Mouse (Mus musculus): ENCODE measurements at regions not wholly inside any gene's neighbourhood (a gene's known extent, or its start where the extent isn't known, plus 50 kb on each side); places are given as distances from the start of the nearest gene placed in this dataset.
A peak's percentile ranks its signal among the peaks of the same experiment; 100 is the strongest.

DNA sequence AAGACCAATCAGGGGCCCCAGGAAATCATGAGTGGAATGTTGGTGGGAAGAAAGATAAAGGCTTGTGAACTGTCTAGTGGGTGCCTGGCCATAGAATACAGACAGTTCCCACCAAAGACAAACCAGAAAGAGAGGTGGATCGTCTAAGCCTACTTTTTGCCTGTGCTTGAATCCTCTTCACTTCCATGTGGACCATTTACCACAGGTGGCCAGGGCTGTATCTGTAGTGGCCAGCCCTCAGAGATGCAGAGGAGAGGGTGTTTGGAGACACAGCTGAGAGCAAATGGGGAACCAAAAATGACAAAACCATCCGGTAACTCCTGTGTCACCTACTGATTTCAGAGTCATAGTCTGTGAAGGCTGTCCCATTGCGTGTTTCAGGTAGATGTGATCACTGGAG lies 161.0 kb upstream of the Dnajc19 start:
- H3K27me3 ChIP-seq = peaks cover 64% of the 10 kb centered on the region
- in situ Hi-C loops (cut with MboI; ENCODE audit: low pct_unique_long_range_greater_than_20kb) = loop anchor here (5.0 to 10.0 kb wide), 2 partner anchors 395 to 1243 kb away; no protein-coding TSS in a partner anchor
- ATAC-seq (no peak), DNase-seq (ENCODE audit: low read depth, low spot score) (no peak)
- TF ChIP-seq CTCF (IDR thresholded peaks at IDR 0.05) = no peak
- ChIA-PET POLR2A (no interaction called here), CTCF (interaction anchor here (1.4 to 2.5 kb wide), 2 partner anchors 11 to 47 kb away, joined by 4 to 16 read pairs; no protein-coding TSS in a partner anchor)

DNA sequence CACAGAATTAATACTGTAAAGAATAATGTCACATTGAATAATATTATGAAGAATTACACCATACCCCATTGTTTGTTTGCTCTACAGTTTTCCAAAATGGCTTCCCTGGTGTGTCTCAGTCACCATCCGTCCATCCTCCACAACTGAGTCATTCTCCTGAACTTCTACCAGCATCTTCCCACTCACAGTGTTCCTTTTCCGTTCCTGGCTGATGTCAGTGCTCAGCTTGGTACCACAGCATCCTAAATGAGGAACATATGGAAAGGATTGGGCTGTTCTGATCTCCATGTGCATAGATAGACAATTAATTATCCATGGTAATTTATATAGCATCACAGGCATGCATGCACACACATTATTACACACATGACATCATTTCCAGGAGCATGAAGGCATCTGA lies 158.9 kb upstream of the Dnajc19 start:
- no peak for TF ChIP-seq CTCF (IDR thresholded peaks at IDR 0.05)
- DNase-seq (ENCODE audit: low read depth, low spot score) (no peak), ATAC-seq (no peak)
- peaks cover 48% of the 10 kb centered on the region for H3K27me3 ChIP-seq
- CTCF ChIA-PET = interaction anchor here (0.7 kb wide), 1 partner anchor 219 kb away, joined by 4 read pairs; no protein-coding TSS in a partner anchor
- in situ Hi-C loops (cut with MboI; ENCODE audit: low pct_unique_long_range_greater_than_20kb) = loop anchor here (5.0 to 10.0 kb wide), 2 partner anchors 397 to 1245 kb away; no protein-coding TSS in a partner anchor
- POLR2A ChIA-PET = no interaction called here

- ChIA-PET CTCF (interaction anchor here (1.2 to 3.1 kb wide), 6 partner anchors 11 to 161 kb away, joined by 3 to 21 read pairs (median 4); no protein-coding TSS in a partner anchor), POLR2A (no interaction called here)
- DNase-seq (ENCODE audit: low read depth, low spot score) (no peak), ATAC-seq (no peak)
- in situ Hi-C loops (cut with MboI; ENCODE audit: low pct_unique_long_range_greater_than_20kb) = no loop called here
- TF ChIP-seq CTCF (IDR thresholded peaks at IDR 0.05) = no peak
- H3K27me3 ChIP-seq = peaks cover 15% of the 10 kb centered on the region
Measured at GRCm38 (mm10) chr3:34234391-34234790, 153.3 kb upstream of the Dnajc19 start.

DNA sequence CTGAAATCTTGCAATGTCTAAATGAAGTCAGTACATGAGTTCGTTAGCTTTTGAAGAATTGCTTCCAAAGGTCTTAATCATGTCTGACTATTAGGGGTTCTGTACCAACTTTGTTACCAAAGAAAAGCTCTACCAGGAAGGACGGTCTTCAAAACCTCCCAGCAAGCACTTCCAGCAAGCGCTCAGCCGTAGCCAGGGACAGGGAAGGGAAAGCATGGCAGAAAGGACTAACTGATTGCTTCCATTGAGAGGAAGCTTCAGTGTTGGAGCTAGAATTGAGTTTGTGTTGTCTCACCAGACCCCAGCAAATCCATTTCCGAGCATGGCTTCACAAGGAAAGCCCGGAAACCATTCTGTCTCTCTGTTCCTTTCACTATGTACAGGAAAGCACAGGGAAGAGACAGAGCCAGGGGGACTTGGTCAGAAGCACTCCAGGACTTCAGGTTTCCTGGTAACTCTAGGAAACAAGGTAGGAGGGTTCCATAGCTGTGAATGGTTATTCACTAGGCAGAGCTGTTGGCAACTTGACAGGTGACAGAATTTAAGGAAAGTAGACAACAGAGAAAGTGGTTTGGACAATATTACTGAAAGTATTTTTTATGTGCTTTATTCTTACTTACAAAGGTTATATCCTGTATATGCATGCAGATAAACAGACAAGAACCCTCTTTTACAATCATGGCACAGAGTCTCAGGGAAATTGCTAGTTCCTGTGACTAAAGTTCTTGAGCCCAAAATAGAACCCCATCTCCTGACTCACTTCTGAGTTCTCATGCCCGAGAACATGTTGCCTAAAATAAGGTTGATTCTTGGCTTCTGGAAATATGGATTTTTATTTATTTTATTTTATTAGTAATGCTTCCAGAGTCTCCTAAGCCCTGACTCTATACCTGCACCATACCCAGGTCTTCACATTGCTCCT lies 151.5 kb upstream of the Dnajc19 start:
- ChIA-PET POLR2A (interaction anchor here (1.0 to 1.2 kb wide), 2 partner anchors 9 to 37 kb away, joined by 3 to 4 read pairs; no protein-coding TSS in a partner anchor), CTCF (interaction anchor here (1.0 to 3.1 kb wide), 28 partner anchors 9 to 1251 kb away, joined by 3 to 21 read pairs (median 4); no protein-coding TSS in a partner anchor)
- in situ Hi-C loops (cut with MboI; ENCODE audit: low pct_unique_long_range_greater_than_20kb) = no loop called here
- peaks cover 9% of the 10 kb centered on the region for H3K27me3 ChIP-seq
- no peak for ATAC-seq
- TF ChIP-seq CTCF (IDR thresholded peaks at IDR 0.05) = no peak
- DNase-seq (ENCODE audit: low read depth, low spot score) = no peak

DNA sequence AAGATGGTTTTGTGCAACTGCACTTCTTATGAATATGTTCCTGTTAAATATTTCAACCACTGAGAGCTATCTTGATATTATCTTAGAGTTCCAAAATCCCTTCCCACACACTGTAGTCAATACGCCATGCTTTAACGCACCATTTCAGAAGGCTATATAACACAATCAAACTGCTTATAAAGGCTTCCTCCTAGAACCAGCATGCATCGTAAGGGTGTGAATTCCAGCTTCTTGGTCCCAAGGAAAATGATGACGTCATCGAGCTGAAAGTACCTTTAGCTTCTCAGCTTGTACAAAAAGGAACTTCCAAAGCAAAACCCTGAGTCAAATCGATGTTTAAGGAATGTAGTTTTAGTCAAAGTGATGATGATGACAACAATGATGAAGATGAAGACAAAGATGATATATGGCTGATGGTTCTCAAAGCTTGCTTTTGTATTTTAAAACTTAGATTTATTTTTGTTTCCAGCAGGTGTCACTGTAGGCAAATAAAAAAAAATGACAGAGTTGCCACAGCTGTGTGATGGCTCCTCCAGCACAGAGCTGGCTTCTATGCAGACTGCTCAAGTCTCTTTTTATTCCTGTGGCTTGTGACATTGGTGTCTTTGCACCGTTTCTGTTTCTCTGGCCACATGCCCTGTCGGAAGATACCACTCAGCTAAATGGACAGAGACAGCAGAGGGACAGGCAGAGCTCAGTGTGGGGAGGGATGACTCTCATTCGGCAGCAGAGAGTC lies 150.6 kb upstream of the Dnajc19 start:
- peaks cover 3% of the 10 kb centered on the region for H3K27me3 ChIP-seq
- ATAC-seq (peak; percentile 64), DNase-seq (ENCODE audit: low read depth, low spot score) (no peak)
- peak; percentile 60 for TF ChIP-seq CTCF (IDR thresholded peaks at IDR 0.05)
- in situ Hi-C loops (cut with MboI; ENCODE audit: low pct_unique_long_range_greater_than_20kb) = no loop called here
- ChIA-PET CTCF (interaction anchor here (0.7 to 3.1 kb wide), 27 partner anchors 10 to 1251 kb away, joined by 3 to 21 read pairs (median 5); no protein-coding TSS in a partner anchor), POLR2A (interaction anchor here (0.6 to 1.2 kb wide), 3 partner anchors 9 to 80 kb away, joined by 3 to 4 read pairs (median 3); no protein-coding TSS in a partner anchor)

GRCm38 (mm10) chr3:34222291-34222690 lies 141.2 kb upstream of the Dnajc19 start:
- no peak for ATAC-seq
- POLR2A ChIA-PET = no interaction called here
- CTCF ChIA-PET = interaction anchor here (1.1 to 1.9 kb wide), 5 partner anchors 8 to 72 kb away, joined by 3 to 7 read pairs (median 4); no protein-coding TSS in a partner anchor
- TF ChIP-seq CTCF (IDR thresholded peaks at IDR 0.05) = no peak
- no peak for DNase-seq (ENCODE audit: low read depth, low spot score)
- in situ Hi-C loops (cut with MboI; ENCODE audit: low pct_unique_long_range_greater_than_20kb) = loop anchor here (10.0 kb wide), 2 partner anchors 423 to 883 kb away; no protein-coding TSS in a partner anchor
- H3K27me3 ChIP-seq = no peaks in the 10 kb centered on the region

DNA sequence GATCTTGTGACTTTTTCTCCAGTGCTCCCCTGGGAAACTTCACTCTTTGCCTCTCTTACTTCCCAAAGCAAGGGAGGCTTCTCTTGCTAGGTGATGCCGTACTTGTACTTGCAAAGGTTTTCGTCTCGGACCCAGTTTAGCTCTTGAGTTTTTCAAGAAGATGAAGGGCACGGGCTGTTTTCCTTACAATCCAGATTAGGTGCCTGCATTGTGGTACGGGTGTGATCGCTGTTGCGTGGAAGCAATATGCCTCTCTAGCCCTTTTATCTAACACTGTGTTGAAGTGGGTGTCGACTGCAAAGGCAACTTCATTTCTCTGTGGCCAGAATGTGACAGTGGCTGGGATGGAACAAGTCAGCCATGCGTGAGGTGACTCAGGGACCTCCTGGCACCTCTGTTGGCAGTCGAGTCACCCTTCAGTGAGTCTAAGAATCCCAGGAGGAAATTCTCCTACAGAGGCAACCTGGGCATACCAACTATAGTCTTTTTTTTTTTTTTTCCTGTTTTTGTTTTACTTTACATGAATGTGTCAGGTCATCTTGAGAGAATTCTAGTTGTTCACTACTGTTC lies 138.7 kb upstream of the Dnajc19 start:
- POLR2A ChIA-PET = interaction anchor here (0.6 kb wide), 1 partner anchor 1689 kb away, joined by 4 read pairs; no protein-coding TSS in a partner anchor
- peak; percentile 90 for ATAC-seq

GRCm38 (mm10) chr3:34219096-34219495 lies 138.0 kb upstream of the Dnajc19 start:
- POLR2A ChIA-PET = no interaction called here
- ATAC-seq (no peak), DNase-seq (ENCODE audit: low read depth, low spot score) (no peak)
- in situ Hi-C loops (cut with MboI; ENCODE audit: low pct_unique_long_range_greater_than_20kb) = no loop called here
- no peak for TF ChIP-seq CTCF (IDR thresholded peaks at IDR 0.05)
- H3K27me3 ChIP-seq = no peaks in the 10 kb centered on the region
- CTCF ChIA-PET = interaction anchor here (0.7 to 1.4 kb wide), 5 partner anchors 13 to 69 kb away, joined by 3 to 5 read pairs (median 4); no protein-coding TSS in a partner anchor

More for the DNA sequence above, 138.7 kb upstream of the Dnajc19 start:
- TF ChIP-seq CTCF (IDR thresholded peaks at IDR 0.05) = no peak
- peak; percentile 55 for DNase-seq (ENCODE audit: low read depth, low spot score)
- in situ Hi-C loops (cut with MboI; ENCODE audit: low pct_unique_long_range_greater_than_20kb) = loop anchor here (10.0 kb wide), 2 partner anchors 425 to 885 kb away; no protein-coding TSS in a partner anchor
- CTCF ChIA-PET = interaction anchor here (0.7 to 1.4 kb wide), 5 partner anchors 12 to 68 kb away, joined by 3 to 5 read pairs (median 4); no protein-coding TSS in a partner anchor
- no peaks in the 10 kb centered on the region for H3K27me3 ChIP-seq

- in situ Hi-C loops (cut with MboI; ENCODE audit: low pct_unique_long_range_greater_than_20kb) = no loop called here
- no peak for ATAC-seq
- no peak for TF ChIP-seq CTCF (IDR thresholded peaks at IDR 0.05)
- CTCF ChIA-PET = interaction anchor here (1.1 to 1.8 kb wide), 5 partner anchors 9 to 53 kb away, joined by 4 to 7 read pairs (median 5); no protein-coding TSS in a partner anchor
- no peak for DNase-seq (ENCODE audit: low read depth, low spot score)
- no peaks in the 10 kb centered on the region for H3K27me3 ChIP-seq
- POLR2A ChIA-PET = no interaction called here
Measured at GRCm38 (mm10) chr3:34217911-34218310, 136.8 kb upstream of the Dnajc19 start.

All from Patski (cell line).